Mouse (Mus musculus) urinary bladder, adult 18-20 months (tissue): Measurements from ENCODE around the gene Fancg.

Source experiments
- DNase-seq, 2 experiments: peaks; one replicate each; pipeline ENCODE4 v3.0.0; 2022; ENCODE audit warnings: low spot score in 2 of 2, mixed read lengths in 2 of 2

The Fancg gene

DNA sequence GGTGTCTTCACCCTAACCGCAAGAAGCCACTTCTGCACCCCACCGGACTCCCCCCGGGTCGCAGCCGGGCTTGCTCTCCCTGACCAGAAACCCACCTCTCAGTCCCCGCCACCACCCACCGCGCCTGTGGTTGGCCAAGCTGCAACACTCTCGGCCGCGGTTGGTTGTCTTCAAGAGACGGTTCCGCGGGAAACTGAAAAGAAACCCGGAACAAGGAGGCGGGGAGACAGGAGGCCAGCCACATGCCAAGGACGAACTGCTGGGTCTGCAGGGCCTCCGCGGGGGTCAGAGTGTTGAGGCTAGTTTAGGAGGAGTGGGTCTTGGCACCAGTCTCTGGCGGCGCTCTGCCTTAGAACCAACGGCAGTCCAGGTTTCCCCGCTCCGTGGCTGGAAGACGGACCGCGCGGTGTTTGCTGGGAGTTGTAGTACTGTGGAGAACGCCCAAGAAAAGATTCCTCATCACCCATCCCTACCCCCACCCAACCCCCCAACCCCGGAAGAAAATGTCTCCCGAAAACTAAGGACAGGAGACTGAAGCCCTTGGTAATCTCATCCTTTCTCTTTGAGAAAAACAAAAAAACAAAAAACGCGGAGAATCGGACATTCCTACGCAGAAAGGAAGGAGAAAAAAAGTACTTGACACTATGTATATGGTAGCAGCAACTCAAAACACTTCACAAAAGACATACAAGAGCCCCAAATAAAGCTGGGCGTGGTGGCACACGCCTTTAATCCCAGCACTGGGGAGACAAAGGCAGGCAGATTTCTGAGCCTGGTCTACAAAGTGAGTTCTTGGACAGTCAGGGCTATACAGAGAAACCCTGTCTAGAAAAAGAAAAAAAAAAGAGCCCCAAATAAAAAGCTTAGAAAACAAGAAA lies at the start of gene Fancg:
TSS of gene Fancg (minus strand) at position 346 of the 878 bp plus-strand sequence.
- DNase-seq: peak; percentile 69 to 86

DNA sequence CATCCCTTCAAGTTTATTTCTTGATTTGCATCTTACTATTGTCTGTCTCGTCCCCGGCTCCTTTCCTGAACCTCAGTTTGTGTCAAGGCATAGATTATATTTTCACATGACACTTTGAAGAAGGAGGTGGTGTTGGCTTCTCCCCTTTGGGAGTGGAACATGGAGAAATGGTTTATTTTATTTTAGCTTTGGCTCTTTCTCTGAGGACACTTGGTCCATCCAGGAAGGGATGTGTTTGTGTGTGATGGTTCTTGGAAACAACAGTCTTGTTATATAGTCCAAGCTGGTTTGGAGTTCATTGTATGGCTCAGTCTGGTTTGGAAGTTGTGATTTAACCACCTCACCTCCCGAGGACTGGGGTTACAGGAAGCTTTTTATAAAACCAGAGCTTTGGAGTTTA lies 49.4 kb upstream of the Fancg start:
- no peak for DNase-seq

DNA sequence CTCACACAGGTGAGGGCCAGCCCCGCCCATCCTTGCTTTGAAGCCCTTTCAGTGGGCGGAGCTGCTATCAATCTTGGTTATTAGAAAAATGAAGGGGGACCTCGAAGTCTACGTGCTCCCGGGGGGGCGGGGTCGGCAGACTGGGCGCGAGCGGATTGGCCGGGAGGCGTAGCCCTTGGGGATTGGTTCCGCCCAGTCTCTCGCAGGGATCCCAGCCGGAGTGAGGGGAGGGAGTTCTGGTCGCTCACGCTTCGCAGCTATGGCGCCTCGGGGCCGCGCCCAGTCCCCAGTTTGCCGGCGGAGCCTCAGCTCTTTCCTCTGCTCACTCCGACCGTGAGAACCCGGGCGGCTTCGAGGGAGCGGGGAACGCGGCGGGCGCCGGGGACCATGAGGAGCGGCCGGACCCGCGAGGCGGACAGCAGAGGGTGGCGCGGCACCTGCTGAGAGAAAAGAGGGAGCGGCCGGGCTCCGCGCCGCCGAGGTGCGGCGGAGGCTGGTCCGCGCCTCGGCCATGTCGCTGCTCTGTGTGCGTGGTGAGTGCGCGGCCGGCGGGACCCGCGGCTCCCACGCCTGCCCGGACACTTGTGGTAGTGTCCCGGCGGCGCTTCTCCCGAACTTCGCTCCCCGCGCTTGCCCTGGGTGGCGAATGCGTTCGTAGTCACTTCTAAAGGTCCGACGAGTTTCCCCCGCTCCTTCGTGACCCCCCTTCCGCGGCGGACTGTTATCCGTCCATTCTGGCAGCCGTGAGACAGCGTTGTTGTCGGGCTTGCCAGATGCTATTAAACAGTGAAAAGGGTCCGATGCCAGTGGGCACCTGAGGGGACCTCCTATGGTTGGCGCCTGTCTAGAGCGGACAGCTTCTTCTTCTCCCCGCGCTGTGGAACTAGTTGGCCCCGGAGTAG lies 48.7 kb upstream of the Fancg start, which contains the start of gene Unc13b:
TSS of gene Unc13b (plus strand) at position 201 of the 902 bp plus-strand sequence.
- peak; percentile 78 to 83 for DNase-seq

DNA sequence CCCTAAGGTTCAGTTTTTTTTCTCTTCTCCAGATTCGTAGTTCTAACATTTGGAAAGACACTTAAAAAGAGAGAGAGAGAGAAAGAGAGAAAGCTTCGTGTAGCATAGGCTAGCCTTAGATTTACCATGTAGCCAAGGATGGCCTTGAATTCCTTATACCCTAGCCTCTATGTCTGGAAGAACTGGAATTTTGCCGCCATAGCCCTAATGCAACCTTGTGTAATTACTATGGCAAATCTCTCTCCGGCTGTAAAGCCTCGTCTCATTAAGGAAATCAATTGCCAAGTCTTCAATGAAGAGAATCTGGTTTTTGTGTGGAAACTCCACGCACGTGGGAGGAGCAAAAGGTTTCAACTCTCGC lies 48.1 kb upstream of the Fancg start:
- DNase-seq: no peak

DNA sequence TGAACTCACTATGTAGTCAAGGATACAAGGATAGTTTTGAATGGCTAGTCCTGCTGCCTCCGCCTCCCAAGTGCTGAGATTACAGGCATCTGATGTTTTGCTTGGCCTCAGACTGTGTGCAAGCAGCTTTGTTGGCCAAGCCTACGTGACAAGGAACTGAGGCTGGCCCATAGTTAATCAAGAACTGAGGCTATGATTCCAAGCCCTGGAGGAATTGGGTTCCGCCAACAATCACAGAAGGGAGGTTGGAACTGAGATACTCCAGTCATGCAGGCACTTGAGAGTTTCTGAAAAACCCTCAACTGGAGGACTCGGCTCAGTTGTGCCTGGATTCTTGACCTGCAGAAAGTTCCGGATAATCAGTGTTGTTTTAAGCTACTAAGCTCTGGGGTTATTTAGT lies 47.3 kb upstream of the Fancg start:
- DNase-seq: no peak

DNA sequence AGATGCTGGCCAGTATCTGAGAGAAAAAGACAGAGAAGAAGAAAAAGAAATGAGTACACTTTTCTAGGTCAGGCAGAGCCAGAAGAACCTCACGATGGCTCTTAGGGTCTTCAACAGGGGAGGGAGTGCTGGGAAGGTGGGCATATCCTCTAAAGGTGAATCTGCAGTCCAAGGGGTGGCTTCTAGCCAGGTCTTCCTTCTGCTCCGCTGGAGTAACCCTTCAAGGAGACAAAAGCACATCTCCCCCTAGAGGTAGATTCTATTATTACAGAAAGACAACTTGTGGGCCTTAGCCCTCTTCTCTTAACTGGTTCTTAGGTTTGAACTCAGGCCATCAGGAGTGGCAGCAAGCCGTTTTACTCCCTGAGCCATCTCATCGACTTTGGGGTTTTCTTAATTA lies 42.3 kb upstream of the Fancg start:
- DNase-seq: no peak

DNA sequence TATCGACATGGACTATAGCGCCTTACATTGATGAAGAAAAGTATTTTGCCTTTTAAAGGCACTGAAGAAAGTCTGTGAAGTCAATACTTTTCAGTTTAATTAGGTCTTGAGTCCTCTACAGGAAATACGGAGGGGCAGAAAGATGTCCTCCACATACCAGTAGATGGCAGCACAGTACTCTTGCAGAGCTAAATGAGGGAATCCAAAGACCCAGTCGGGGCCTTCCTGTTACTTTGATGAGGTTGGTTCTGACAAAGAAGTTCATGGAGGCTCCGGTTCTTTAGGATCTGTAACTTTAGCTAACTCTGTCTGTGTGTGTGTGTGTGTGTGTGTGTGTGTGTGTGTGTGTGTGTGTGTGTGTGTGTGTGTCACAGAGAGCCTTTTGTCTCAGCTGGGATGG lies 36.9 kb upstream of the Fancg start:
- DNase-seq: peak in 1 of 2 experiments; percentile 57

DNA sequence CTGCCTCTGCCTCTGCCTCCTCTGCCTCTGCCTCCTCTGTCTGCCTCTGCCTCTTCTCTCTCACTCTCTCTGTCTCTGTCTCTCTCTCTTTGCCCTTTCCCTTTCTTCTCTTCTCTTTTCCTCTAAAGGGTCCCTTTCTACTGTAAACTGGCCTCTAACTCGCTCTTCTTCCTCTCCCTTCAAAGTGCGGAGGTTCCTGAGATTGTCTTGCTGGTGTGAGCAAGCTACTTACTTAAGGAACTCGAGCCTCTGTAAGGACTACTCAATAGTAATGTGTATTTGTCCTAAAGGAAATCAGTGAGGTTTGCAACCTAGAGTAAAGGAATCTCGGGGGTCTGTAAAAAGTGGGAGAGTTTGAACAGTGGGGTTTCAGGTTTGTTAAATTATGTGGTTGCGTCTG lies 36.3 kb upstream of the Fancg start:
- no peak for DNase-seq

DNA sequence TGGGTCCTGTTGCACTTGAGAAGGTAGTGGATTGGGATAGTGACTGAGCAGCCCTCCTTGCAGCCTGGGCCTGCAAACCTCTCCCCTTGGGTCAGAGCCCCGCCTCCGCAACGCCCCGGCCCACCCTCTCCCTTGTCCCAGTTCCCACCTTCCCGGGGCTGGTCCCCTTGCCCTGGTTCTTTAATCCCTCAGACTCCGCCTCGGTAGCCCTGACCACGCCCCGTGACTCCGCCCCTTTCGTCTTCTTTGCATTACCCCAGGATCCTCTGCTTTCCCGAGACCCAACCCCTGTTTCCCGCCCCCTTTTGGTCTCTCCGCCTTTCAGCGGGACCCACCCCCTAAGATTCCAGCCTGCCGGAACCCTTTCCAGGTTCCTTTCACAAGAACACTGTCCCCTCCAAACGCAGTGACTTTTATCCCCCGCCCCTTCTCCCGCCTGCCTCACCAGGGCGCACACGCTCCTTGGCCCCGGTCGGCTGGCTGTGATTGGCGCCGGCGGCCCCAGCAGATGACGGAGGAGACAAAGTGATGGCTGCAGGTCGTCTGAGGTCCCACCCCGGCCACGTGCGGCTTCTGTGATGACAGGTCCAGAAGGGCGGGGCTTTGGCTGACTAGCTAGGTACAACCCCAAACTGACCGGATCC lies 35.5 kb upstream of the Fancg start, which contains the start of gene Fam214b:
TSS of gene Fam214b (minus strand) at position 562 of the 644 bp plus-strand sequence.
- peak; percentile 99 to 100 for DNase-seq

DNA sequence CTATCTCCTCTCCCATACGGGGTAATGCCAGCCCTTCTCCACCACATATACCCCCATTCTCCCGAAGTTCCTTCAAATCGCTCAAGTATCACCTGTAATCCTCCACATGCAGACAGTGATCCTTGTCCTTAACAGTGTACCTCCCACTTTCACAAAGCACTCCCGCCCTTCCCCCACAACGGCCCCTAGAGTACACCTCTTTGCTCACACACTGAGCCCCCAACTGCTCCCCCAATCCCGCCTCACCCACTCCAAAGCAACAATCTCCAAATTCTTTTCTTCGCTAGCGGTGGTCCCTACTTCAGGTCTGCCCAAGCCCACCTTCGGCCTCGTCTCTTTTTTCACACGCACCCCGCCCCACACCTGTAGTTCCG lies 35.0 kb upstream of the Fancg start:
- no peak for DNase-seq

DNA sequence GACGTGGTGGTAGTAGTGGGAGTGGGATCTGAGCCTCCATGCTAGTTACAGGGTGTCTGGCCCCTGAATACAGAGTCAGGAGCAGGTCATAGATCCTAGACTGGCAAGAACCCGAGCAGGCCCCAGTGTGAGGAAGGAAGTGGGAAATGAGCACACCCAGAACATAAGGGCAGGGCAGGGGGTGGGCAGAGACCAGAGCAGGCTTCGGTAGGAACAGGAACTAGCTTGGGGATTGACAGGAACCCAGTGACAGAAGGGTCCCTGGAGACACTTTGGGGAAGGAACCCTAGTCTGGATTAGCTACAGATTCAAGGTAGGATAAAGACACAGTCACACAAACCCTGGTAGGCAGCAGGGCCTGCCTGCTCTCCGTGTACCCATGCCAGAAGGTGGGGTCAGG lies 34.4 kb upstream of the Fancg start:
- peak in 1 of 2 experiments; percentile 31 for DNase-seq

DNA sequence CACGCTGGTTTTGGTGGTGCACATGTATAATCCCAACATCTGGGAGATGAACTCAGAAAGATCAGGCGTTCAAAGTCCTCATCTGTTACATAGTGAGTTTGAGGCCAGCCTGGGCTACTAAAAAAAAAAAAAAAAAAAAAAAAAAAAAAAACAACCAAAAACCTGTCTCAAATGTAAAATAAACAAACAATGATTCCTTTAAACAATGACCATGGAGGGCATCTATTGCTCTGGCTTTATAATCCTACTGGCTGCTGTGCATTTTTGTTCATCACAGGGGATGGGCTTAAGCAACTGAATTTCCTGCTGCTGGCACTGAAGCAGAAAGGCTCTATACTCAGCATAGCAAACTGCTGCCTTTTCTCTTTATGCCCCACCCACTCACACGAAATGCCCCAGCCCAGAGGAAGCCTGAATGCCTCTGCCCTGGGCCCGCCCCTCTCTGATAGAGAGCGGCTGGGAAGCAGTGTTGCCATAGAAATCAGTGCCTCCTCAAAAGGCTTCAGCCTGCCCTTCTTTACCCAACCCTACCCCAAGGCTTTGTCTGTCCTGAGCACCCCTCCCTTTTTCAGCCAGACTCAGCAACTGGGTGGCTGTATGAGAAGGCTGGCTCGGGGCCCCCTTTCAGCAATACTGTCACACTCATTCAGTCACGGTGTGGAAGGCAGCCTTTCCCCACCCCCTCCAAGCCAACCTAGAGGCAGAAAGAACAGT lies 33.5 kb upstream of the Fancg start:
- DNase-seq: peak in 1 of 2 experiments; percentile 57

DNA sequence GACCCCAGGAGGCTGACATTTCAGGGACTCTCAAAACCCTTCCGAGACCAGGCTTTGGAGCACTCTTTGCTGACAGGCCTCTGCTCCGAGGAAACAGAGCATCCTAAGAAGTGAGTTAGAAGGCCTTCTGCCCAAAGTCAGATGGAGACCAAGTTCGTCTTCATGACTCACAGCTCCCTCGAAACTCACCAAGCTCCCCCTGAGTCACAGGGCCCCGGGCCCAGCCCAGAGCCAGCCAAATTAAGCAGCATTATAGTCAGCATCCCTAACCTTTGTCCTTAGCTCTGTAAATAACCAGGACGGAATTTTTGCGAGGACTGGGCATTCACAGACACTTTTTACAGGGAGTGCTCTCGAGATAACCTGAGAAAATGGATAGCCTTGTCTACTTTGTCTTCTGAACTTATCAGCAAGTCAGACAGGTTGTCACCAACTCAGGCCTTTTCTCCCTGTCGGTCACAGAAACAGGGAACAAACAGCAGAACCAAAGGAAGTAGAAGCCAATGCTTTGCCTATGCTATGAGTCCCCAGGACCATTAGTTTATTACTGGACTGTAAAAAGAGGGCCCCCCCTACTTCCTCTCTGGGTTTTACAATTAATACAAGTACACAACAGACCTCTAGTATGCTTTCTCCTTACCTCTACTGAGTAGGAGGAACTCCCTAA lies 30.7 kb upstream of the Fancg start:
- no peak for DNase-seq

DNA sequence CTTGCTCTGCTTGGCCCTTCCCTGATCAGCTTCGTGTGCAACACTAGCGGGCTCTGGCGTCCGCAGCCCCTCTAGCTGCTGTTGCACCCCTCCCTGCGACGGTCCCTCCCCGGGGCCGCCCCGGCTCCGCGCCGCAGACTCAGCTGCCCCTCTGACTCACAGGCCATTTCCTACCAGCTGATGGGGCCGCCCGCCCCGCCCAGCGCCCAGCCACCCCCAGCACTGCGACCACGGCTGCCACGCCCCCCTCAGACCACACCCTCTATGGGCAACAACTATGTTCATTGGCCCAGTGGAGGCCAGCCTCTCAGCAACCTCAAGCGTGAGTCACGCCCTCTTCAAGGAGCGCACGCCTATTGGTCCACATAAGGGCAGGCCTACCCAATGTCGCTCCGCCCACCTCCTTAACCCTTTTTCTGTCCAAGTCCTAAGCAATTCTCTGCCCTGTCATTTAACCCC lies 29.8 kb upstream of the Fancg start:
- peak; percentile 82 to 95 for DNase-seq

DNA sequence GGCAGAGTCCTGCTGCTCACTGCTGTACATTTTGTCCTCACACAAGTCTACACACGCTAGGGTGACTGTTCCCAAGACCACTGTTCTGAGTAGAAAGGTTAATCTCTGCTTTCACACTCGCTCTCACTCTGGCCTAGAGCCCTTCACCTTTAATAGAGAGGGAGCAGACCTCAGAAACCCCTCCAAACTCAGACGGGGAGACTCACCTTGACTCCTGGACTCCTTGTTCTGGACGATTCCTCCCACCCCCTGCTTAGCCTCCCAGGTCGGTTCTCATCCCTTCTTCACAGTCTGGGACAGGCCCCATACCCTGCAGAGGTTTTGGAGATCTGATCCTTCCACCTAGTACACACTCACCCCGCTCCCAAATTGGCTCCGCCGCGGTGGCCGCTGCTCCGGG lies 29.3 kb upstream of the Fancg start:
- DNase-seq: peak in 1 of 2 experiments; percentile 31

DNA sequence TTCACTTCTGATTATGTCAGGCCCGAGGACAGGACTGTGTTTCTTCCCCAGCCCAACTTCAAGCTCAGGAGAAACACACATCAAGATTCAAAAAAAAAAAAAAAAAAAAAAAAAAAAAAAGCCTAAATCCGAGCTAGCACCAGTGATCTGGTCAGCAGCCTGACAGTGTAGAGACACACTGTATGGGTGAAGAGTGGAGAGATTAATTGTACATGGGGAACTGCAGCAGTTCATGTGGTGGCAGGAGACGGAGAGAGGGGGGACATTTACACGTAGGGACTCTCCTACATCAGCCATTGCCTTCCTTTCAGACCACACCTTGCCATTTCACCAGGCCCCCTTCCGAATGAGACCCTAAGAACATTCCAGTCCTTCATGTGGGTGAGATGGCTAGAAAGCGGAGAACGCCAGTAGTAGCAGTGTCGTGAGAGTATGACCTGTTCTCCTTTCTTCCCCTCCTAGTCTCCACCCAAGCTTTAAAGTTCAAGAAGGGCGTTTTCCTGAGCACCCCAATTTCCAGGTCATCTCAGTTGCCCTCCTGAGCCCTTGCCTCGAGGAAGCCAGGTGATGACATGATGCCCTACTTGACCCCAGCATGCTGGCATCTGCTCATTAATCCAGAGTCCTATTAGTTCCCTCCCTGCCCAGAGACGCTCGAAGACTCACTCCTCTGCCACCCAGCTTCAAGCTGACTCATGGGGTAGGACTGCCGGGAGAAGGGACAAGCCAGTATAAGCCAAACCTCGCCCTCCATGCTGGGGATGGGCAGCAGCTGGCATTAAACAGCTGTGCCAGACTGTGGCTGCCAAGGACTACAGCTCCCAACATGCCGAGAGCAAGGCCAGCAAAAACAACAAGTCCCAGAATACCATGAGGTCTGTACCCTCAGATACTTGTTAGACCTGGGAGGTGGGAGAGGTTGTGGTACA lies 28.5 kb upstream of the Fancg start:
- peak; percentile 44 to 59 for DNase-seq

DNA sequence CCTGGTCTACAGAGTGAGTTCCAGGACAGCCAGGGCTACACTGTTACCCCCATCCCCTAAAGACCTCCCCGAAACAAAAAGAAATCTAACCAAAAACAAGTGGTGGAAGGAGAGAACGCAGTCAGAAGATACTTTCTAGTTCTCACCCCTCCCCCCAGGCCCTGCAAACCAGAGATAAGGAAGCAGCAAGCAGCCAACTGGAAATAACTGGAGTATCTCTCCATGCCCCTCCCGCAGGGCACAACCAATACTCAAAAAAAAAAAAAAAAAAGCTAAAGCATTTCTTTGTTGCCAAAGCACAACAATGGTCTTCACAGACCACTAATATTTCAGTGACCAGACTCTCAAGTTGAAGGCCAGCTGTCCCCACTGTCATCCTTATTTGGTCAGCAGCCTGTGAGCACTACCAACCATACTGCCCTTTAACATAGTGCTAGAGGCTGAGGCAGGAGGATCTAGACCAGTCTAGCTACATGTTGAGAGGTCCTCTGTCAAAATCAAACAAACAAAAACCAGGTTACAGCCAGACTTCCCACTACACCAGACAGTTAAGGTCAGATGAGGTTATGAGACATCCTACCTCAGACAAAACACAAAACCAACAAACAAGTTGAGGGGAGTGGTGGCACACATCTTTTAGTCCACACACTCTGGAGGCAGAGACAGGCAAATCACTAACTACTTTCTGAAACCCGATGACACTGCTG lies 27.7 kb upstream of the Fancg start:
- no peak for DNase-seq

DNA sequence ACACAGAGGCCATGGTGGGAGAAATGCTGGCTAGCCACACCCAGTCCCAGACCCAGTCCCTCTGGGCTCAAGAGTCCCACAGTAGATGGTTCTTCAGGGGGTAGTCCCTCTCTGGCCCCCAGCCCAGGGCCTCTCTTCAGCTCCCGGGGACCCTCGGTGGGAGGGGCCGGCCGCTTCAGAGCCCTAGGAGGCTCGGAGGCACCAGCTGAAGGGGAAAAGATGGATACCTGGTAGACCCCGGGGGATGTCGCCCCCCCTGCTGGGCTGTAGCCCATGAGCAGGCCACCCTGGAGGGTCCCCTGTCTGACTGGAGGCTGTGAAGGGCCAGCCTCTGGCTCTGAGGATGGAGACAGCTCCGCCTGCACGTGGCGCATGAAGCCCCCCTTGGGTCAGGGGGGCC lies 26.1 kb upstream of the Fancg start:
- no peak for DNase-seq

DNA sequence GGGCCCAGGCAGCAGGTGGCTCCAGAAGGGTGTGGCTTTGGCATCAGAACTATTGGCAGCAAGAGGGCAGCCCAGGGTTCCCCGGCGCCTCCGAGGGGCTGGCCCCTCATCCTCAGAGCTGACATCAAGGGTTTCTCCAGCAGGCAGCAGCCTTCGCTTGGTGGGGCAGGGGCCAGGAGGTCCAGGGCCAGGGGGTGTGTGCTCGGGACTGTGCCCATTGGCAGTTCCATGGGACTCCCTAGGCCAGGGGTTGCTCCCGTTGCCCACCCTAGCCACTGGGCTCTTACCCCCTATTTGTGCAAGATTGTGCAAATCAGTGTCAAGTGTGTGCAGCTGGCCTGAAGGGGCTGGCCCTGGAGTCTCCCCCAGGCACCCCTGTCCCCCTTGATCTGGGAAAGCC lies 25.5 kb upstream of the Fancg start:
- no peak for DNase-seq
